Mouse (Mus musculus): ENCODE results near the gene Pgbd5. TPM values are rescaled to one million over a fixed set of nuclear protein-coding genes. Genes with fewer than 3 reads are reported as not detected.
A peak's percentile ranks its signal among the peaks of the same experiment; 100 is the strongest.
"Not testable (repeated sequence)": the region's sequence is repeated elsewhere in the genome, so short reads cannot be mapped to it uniquely, and the experiment has no call there.

The Pgbd5 gene
- total RNA-seq, 2 experiments from 2014 or later: 162 to 176 TPM

DNA sequence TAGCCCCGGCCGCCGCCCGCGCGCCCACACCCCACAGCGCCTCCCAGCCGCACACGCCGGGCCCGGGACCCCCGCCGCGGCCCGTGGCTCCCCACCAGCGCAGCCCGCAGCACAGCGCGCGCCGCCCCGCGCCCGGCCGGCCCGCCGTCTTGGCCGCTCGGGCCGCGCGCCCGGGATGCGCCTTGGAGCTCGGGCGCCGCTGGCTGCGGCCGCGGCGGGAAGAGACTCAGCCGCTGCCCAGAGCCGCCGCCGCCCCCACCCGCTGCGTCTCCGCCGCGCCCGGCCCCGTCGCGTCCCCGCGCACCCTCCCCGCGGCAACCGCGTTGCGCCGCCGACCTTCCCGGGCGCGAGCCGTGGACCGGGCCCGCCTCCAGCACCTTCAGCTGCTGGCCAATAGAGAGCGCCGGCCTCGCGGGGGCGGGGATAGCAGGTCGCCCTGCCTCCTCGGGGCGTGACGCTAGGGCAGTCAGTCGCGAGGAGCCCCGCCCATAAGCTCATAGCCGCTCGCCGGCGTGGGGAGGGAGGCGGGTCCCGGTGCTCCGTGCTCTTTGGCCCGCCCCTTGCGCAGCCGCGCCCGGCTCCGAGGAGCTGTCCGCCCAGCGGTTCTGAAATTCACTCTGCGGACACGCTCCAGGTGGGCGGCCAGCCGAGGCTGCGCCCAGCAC lies 5.2 kb downstream of the Pgbd5 start:
- DNase-seq (ENCODE audit: low spot score in 2 of 2): peak; percentile 96 to 98
- intact Hi-C loops (cut with DNase I): loop anchor here (5.0 kb wide), 2 partner anchors 37 to 88 kb away; partner anchors contain the start of gene Cog2

DNA sequence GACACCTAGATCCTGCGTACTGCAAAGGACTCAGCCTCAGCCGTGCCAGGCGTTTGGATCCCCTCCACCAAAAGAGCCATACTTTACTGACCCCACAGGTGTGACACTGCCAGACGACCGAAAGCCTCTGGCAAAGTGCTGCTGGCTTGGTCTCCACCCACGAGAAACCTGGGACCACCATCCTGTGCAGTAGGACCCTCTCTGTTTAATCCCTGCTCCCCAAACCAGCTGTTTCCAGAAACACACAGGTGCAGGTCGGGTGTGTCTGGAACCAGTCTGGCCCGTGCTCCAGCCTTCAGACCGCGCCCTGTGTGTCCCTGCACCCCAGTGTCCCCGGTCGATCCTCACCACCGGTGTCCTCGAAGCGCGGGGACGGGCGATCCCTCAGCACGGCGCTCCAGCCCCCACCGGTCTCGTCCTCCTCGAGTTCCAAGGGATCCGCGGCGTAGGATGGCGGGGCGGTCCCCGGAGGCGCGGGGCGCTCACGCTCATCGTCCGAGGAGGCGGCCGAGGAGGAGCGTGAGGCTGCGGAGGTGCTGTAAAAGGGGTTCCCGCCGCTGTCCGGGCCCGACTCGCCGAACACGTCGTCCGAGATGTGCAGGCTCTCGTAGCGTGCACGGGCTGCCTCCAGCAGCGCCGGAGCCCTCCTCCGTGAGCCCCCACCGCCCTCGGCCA lies 5.9 kb downstream of the Pgbd5 start:
- intact Hi-C loops (cut with DNase I): loop anchor here (5.0 kb wide), 2 partner anchors 36 to 89 kb away; partner anchors contain the start of gene Cog2

DNA sequence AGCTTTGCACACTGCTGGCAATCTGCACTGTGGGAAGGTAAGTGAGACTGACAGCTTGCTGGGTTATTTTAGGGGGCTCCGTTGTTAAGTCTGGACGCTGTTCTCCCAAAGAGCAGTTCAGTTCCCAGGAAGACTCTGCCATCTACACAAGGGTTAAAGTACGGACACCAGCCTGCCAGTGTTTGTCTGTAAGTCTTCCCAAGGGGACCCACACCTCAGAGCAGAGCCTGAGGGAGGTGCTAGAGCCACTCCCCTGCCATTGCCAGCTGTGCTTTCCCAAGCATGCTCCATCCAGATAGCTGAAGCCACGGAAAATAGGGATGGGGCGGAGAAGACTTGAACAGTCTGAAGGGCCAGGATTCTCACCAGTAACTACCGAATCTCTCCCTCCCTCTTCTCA lies 8.6 kb downstream of the Pgbd5 start:
- no peak for DNase-seq (ENCODE audit: low spot score in 2 of 2)
- intact Hi-C loops (cut with DNase I): loop anchor here (5.0 kb wide), 2 partner anchors 34 to 91 kb away; partner anchors contain the start of gene Cog2

More for the DNA sequence above, 5.9 kb downstream of the Pgbd5 start:
- DNase-seq (ENCODE audit: low spot score in 2 of 2): peak in 1 of 2 experiments; percentile 41

DNA sequence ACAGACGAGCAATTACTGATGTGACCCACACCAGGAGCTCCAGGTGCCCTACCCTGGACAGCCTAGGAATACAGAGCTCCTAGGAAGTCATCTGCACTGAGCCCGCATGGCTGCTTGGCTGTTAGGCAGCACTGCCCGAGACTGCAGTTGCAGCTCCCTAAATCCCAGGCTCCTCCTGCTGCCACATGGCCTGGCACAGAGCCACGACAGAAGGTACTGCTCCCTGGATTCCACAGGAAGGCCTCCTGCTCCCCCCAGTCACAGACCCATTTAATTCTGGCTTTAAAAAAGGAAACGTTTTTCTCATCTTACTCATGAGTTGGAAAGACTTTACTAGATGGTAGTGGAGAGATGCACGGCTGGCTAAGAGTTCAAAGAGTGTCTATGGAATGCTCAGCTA lies 10.0 kb downstream of the Pgbd5 start:
- intact Hi-C loops (cut with DNase I): no loop called here
- DNase-seq (ENCODE audit: low spot score in 2 of 2): peak in 1 of 2 experiments; percentile 53

DNA sequence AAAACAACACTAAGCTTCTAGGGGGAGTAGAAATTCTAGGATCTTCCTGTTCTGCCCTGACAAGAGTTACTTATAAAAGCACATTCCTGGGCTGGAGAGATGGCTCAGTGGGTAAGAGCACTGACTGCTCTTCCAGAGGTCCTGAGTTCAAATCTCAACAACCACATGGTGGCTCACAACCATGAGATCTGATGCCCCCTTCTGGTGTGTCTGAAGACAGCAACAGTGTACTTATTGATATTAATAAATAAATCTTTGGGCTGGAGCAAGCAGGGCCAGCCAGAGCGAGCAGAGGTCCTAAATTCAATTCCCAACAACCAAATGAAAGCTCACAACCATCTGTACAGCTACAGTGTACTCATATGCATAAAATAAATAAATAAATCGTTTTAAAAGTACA lies 10.7 kb downstream of the Pgbd5 start:
- DNase-seq (ENCODE audit: low spot score in 2 of 2); intact Hi-C loops (cut with DNase I): not testable (repeated sequence)

DNA sequence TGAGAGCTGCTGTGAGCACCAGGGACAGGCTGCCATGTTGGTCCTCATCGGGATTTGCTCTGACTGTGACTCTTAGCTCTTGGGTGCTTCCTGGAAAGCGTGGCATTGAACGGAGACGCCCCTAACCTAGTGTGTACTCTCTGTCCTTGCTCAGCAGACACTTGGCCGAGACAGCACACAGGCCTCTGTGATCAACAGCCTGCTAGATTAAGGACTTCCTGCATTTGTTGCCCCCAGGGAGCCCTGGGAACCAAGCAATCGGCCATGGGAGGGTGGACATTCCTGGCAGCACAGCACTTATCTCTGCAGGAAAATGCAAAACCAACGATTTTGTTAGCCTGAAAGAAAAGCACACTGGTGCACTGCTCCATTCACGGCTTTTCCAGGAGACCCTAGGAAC lies 18.0 kb downstream of the Pgbd5 start:
- intact Hi-C loops (cut with DNase I): no loop called here
- no peak for DNase-seq (ENCODE audit: low spot score in 2 of 2)

DNA sequence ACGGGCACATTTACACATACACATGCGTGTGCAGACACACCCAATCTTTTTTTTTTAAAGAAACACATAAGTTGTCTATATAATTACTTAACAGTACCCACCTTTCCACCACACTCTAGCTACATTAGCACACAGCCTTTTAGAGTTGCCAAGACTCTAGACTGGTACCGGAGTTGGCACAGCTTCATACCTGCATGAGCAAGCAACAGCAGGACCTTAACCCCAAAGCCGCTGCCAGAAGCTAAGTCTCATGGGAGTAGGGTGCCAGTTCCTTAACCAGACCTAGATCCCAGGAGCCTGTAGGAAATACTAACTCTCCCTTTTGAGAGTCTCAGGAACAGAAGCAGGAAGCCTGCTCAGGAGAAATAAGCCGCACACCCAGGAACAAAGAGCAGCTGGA lies 20.5 kb downstream of the Pgbd5 start:
- intact Hi-C loops (cut with DNase I): no loop called here

DNA sequence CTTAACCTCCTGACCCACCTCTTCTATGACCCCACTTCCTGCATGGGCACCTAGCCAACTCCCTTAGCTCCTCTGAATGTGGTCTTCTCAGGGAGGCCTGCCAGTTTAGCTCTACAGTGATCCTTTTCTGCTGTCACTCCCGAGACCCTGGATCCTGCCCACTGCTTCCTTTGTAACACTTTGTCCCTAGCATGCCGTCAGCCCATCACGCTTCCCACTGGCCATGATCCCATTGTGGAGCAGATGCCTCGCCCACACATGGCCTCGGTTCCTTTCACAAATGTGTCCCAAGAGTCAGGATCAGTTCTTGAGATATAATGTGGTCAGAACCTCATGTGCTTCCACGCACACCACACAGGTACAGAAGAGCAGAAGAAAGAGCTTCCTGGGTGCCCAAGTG lies 21.3 kb downstream of the Pgbd5 start:
- intact Hi-C loops (cut with DNase I): no loop called here
- no peak for DNase-seq (ENCODE audit: low spot score in 2 of 2)

More for the DNA sequence above, 20.5 kb downstream of the Pgbd5 start:
- DNase-seq (ENCODE audit: low spot score in 2 of 2): no peak

DNA sequence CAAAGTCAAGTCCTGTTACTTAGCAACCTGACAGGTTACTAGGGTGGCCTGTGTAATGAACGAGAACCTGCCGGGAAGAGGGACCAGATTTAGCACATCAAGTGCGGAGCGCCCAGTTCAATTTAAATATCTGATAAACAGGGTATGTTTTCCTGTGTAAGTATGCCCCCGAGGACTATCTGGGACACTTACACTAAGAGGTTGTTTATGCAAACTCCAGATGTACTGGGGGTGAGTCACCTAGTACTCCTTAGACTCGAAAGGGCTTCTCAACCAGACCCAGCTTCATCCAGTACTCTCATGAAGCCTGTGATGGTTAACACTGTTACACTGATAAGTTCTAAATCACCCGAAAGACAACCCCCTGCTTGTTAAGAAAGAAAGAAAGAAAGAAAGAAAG lies 22.8 kb downstream of the Pgbd5 start:
- no peak for DNase-seq (ENCODE audit: low spot score in 2 of 2)
- intact Hi-C loops (cut with DNase I): no loop called here

DNA sequence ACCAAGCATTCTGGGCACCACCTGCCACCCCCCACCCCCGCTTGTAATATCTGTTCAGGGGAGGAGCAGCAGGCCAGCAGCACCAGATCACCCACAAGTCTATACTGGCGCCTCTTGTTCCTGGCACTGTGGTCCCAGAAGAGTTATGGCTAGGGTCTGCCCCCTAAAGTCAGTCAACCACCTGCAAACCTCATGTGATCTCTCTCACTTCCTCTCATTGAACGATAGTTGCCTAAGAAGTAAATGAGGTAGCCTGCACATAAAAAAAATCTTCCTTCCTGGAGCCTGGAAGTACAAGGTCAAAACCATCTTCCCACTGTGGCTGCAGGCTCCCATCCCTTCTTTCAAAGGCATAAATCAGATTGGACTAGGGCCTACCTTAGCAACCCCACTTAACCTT lies 23.7 kb downstream of the Pgbd5 start:
- intact Hi-C loops (cut with DNase I): no loop called here

DNA sequence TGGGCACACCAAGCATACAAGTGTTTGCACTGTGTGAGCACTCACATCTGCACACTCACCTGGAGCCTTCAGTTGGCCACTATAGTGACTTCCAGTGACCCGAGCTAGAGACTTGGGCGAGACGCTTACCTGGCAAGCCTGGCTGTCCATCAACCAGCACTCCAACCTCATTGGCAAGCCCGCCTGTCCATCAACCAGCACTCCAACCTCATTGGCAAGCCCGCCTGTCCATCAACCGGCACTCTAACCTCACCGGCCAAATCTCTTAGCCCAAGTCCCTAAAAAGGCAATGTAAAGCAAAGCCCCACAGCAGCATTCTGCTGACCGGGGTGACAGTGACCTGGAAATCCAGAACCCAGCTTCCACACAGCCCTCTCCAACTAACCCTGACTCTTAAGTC lies 24.5 kb downstream of the Pgbd5 start:
- DNase-seq (ENCODE audit: low spot score in 2 of 2): peak; percentile 67 to 74

More for the DNA sequence above, 23.7 kb downstream of the Pgbd5 start:
- no peak for DNase-seq (ENCODE audit: low spot score in 2 of 2)

DNA sequence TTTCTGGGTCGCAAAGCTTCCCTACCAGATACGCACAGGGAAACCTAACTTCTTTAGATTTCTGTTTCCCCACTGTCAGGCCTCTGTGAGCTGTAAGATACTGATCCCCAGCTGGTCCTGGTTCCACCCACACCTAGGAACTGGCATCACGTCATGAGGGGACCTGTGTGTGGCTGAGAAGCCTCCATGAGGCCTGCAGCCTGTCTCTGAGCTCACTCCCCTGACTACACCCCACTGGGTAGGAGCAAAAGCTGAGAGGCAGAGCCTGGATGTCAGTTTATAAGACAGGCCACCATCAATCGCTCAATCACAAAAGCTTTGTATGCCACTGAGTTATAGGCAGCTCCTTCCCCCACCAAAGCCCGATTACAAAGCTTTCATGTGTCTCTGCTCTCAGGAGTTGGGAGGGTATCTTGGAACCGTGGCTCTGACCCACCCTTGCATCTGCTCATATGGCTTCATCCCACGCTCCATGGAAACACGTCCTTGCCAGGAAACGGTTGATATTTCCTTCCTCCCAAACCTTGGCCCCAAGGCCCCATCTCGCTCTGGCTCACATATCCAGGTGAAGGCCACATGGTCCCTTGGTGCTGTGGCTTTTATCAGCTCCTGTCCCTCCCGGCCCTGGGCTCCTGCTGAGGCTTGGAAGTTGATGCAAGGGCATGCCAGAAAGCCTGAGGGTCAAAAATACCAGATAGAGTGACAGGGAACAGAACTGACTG lies 26.1 kb downstream of the Pgbd5 start:
- intact Hi-C loops (cut with DNase I): no loop called here

More for the DNA sequence above, 24.5 kb downstream of the Pgbd5 start:
- intact Hi-C loops (cut with DNase I): no loop called here

DNA sequence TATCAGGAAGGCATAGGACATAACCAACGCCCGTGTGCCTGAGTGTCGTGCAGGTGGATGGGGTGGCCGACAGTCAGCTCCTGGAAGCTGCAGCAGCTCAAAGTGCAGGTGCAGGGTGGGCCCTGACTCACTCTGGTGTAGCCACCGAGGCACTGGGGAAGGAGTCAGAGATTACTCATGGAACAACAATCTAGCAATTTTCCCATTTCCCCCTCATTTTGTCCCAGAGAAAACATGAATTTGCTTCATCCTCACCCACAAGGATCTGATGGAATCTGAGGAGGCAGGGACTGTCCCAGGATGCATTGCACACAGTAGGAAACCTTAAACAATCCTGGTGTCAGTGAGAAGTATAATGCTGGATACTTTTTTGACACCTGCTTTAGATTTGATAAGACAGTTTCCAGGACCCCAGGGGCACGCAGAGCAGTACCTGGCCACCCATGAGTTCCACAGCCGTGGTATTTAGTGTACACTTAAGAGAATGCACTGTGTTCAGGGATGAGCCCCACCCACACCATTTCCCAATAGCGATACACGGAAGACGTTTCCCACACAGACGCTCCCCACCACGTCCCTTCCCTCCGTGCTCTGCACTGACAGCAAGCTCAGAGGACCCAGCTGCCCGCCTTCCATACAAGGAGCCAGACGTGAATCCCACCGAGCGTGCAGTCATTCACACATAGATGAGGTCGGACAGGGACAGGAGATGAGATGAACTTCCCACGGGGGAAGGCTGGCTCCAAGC lies 26.8 kb downstream of the Pgbd5 start:
- intact Hi-C loops (cut with DNase I): no loop called here
- DNase-seq (ENCODE audit: low spot score in 2 of 2): peak in 1 of 2 experiments; percentile 60

More for the DNA sequence above, 26.1 kb downstream of the Pgbd5 start:
- DNase-seq (ENCODE audit: low spot score in 2 of 2): peak in 1 of 2 experiments; percentile 62

DNA sequence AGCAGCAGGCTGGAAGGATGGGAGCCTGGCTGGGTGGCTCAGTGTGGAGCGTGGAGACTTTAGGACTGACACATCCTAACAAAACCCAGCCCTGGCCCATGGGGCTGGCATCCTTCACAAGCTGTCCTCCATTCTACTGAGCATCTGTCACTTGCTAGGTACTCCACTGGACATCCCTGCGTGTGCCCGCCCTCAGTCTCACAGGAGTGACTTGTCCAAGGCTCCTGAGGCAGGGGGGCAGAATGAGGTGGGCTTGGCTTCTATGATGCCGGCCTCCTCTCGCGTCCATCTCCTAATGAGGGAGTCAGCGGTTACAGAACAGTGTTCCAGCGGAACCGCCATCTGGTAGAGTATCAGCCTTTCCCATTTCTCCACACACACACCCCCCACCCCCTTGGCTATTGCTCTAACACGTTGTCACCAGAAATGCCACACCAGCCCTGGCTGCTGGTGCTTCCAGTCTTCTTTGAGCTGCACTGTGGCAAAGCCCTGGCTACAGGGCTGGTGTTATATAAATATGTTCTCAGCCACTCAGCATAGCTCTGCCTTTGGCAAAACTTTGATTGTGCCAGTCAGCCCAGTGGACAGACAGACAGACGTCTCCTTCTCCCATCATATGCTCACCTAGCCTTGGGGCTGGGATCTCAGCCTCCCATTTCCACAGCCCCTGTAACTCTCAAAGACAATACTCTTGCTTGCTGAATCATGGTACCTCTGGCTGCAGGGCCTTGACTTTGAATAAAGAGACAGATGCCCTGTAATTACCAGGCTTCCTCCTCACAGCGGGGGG lies 34.8 kb downstream of the Pgbd5 start:
- no peak for DNase-seq (ENCODE audit: low spot score in 2 of 2)
- intact Hi-C loops (cut with DNase I): no loop called here

DNA sequence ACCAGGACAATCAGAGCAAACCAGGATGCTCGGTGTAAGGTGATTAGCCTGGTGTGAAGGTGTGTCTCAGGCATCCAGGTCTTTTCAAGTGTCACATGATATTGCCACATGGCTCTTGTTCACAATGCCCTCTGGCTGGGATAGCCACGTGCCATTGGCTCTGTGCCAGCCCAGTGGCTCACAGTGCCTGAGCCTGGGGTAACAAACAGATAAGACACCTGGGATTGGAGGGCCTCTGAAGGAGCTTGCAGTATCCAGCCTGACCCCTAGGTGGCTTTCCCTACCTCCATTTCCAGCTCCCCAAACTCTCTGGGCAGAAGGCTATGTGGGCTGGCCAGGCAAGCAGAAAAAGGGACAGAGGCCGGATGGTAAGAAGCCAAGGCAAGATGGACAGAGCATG lies 35.6 kb downstream of the Pgbd5 start:
- intact Hi-C loops (cut with DNase I): no loop called here

DNA sequence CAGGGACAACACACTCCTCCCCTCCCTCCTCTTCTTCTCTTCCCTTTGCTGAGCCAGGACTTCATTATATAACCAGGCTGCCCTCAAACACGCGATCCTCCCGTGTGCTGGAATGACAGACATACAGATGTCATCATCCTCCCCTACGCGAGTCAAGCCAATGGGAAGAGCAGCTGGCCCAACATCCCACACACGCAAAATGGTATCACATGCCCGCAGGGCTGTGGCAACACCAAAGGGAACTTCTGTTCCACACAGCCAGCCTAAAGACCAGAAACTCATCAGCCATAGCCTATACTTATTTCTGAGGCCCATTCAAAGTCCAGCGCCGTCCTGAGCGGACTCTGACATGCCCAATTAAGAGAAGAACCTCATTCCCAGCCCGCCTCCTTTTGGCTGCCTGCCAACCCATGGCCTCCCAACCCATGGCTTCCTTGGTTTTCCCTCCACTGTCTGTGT lies 40.0 kb downstream of the Pgbd5 start:
- intact Hi-C loops (cut with DNase I): loop anchor here (5.0 to 10.0 kb wide), 3 partner anchors 33 to 265 kb away; partner anchors contain the start of gene 2310022B05Rik
- DNase-seq (ENCODE audit: low spot score in 2 of 2): peak; percentile 38 to 75

More for the DNA sequence above, 35.6 kb downstream of the Pgbd5 start:
- no peak for DNase-seq (ENCODE audit: low spot score in 2 of 2)

DNA sequence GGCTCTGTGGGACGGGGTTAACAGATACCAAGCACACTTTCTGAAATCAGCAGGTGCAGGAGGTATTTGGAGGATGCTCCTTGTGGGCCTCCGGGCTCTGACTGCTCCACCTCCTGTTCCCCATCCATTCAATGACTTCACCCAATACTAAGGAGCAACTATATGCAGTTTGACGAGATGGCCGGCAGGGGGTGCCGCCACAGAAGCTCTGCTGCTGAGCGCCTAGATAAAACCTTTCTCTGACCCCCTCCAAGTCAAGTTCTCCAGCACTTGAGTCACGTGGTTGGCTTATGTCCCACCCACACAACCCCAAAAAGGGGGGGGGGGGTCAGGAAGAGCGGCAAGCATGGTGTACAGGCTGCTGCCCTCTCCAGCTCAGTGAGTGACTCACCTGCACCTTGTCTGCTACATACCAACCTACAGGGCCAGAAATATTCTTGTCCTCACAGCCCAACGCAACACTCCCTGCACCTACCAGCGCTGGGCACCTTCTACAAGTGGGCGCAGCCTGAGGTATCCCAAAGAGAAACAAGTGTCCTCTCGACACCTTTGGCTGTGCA lies 40.5 kb downstream of the Pgbd5 start:
- intact Hi-C loops (cut with DNase I): loop anchor here (5.0 to 10.0 kb wide), 3 partner anchors 33 to 266 kb away; partner anchors contain the start of gene 2310022B05Rik
- DNase-seq (ENCODE audit: low spot score in 2 of 2): peak in 1 of 2 experiments; percentile 47
